Mouse (Mus musculus): ENCODE results near the gene Cyp4f13.

The Cyp4f13 gene

GRCm38 (mm10) chr17:32904414-32904813 is 42.8 kb downstream of the Cyp4f13 start:
- no peak for DNase-seq

GRCm38 (mm10) chr17:32901751-32902525 is 45.3 kb downstream of the Cyp4f13 start:
- no peak for DNase-seq

DNA sequence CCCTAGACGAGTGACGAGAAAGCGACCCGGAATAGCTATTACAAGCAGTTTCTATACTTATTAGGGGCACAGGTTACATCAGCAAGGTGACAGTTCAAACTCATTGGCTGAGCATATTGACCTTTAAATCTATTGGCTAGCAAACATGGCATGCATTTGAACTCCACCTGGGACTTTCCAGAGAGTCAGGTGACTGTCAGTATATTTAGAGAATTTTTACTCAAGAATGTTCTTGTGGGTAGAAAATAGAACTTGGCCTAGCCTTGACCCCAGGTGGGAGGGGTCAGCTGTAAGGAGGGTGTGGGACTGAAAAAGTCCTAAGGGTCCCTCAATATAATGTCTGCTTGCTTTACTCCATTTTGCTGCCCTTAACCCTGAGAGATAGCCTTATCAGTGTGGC is 51.8 kb downstream of the Cyp4f13 start:
- no peak for DNase-seq

DNA sequence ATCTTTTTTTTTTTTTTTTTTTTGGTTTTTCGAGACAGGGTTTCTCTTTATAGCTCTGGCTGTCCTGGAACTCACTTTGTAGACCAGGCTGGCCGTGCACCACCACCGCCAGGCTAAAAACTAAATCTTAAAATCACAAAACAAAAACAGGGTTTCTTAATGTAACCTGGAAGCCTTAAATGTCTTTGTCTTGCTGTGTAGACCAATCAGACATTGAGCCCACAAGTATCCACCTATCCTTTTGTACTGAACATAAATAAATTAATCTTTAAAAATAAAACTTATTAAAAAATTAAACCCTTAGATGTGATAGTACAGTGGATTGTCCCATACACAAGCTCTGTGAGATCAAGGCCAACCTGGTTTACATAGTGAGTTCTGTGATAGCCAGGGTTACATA is 53.3 kb downstream of the Cyp4f13 start:
- no peak for DNase-seq

- DNase-seq: peak; percentile 78
Measured at GRCm38 (mm10) chr17:32891239-32892180, 55.7 kb downstream of the Cyp4f13 start, which contains the start of gene Zfp870. Gene Zfp870, minus strand, starts transcription at chr17:32891642.

GRCm38 (mm10) chr17:32890852-32891238 is 56.4 kb downstream of the Cyp4f13 start:
- no peak for DNase-seq

GRCm38 (mm10) chr17:32889611-32890010 is 57.6 kb downstream of the Cyp4f13 start:
- no peak for DNase-seq

- no peak for DNase-seq
Measured at GRCm38 (mm10) chr17:32880320-32881218, 66.6 kb downstream of the Cyp4f13 start.

DNA sequence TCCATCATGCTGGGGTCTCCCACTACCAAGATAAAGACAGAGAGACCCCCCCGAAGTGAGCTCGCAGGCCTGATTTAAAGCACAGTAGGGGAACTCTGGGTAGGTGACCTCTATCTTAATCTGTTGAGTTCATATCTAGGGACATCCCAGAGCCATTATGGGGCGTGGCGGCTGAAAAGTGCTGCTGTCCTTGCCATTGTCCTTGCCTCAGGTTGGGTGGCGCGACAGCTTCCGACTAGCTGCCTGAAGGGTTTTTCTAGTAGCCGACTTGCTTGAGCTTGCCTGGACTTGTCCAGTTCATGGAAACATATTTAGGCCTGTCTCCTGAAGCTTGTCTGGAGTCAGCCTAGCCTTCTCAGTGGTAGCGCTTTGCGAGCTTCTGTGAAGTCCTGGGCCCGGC is 68.4 kb downstream of the Cyp4f13 start:
- no peak for DNase-seq

GRCm38 (mm10) chr17:32877471-32878171 is 69.6 kb downstream of the Cyp4f13 start:
- no peak for DNase-seq
